Mouse (Mus musculus): ENCODE data around the gene Ndufb4.
"Not testable (repeated sequence)": the region's sequence is repeated elsewhere in the genome, so short reads cannot be mapped to it uniquely, and the experiment has no call there.

Gene Ndufb4

GRCm38 (mm10) chr16:37677586-37677985 is 23.3 kb upstream of the Ndufb4 start:
- no peak for DNase-seq (ENCODE audit: low spot score)

GRCm38 (mm10) chr16:37676677-37677072 is 22.4 kb upstream of the Ndufb4 start:
- DNase-seq (ENCODE audit: low spot score): no peak

GRCm38 (mm10) chr16:37676024-37676676 is 21.9 kb upstream of the Ndufb4 start:
- DNase-seq (ENCODE audit: low spot score): no peak

- no peak for DNase-seq (ENCODE audit: low spot score)
These were observed 21.1 kb upstream of the Ndufb4 start for GRCm38 (mm10) chr16:37675326-37675725.

GRCm38 (mm10) chr16:37670666-37671283 is 16.5 kb upstream of the Ndufb4 start:
- no peak for DNase-seq (ENCODE audit: low spot score)

GRCm38 (mm10) chr16:37665394-37665935 is 11.2 kb upstream of the Ndufb4 start:
- DNase-seq (ENCODE audit: low spot score): no peak

GRCm38 (mm10) chr16:37663643-37664459 is 9.6 kb upstream of the Ndufb4 start:
- DNase-seq (ENCODE audit: low spot score): no peak

- no peak for DNase-seq (ENCODE audit: low spot score)
These were observed 2.5 kb upstream of the Ndufb4 start for GRCm38 (mm10) chr16:37656796-37657195.

GRCm38 (mm10) chr16:37655756-37656347 is 1.6 kb upstream of the Ndufb4 start:
- no peak for DNase-seq (ENCODE audit: low spot score)

GRCm38 (mm10) chr16:37654831-37655455 is 690 bp upstream of the Ndufb4 start:
- DNase-seq (ENCODE audit: low spot score): no peak

GRCm38 (mm10) chr16:37653058-37653457 is 1.2 kb downstream of the Ndufb4 start:
- DNase-seq (ENCODE audit: low spot score): no peak

GRCm38 (mm10) chr16:37652654-37653053 is 1.6 kb downstream of the Ndufb4 start:
- no peak for DNase-seq (ENCODE audit: low spot score)

- no peak for DNase-seq (ENCODE audit: low spot score)
These were observed 2.8 kb downstream of the Ndufb4 start for GRCm38 (mm10) chr16:37651467-37651866.

GRCm38 (mm10) chr16:37649068-37649467 is 5.2 kb downstream of the Ndufb4 start:
- no peak for DNase-seq (ENCODE audit: low spot score)

- DNase-seq (ENCODE audit: low spot score): no peak
These were observed 6.3 kb downstream of the Ndufb4 start for GRCm38 (mm10) chr16:37647936-37648335.

GRCm38 (mm10) chr16:37647067-37647466 is 7.2 kb downstream of the Ndufb4 start:
- DNase-seq (ENCODE audit: low spot score): no peak

GRCm38 (mm10) chr16:37645799-37646198 is 8.5 kb downstream of the Ndufb4 start:
- DNase-seq (ENCODE audit: low spot score): no peak

- DNase-seq (ENCODE audit: low spot score): no peak
These were observed 9.0 kb downstream of the Ndufb4 start for GRCm38 (mm10) chr16:37645211-37645610.

- no peak for DNase-seq (ENCODE audit: low spot score)
These were observed 9.8 kb downstream of the Ndufb4 start for GRCm38 (mm10) chr16:37644486-37644885.

GRCm38 (mm10) chr16:37640522-37640921 is 13.7 kb downstream of the Ndufb4 start:
- DNase-seq (ENCODE audit: low spot score): not testable (repeated sequence)

GRCm38 (mm10) chr16:37637802-37638201 is 16.5 kb downstream of the Ndufb4 start:
- no peak for DNase-seq (ENCODE audit: low spot score)

- DNase-seq (ENCODE audit: low spot score): no peak
These were observed 18.1 kb downstream of the Ndufb4 start for GRCm38 (mm10) chr16:37636107-37636506.
